ENCODE assay signal across 8 mouse cellular contexts in genomic region chr17:83772711-83773110, GRCm38 (mm10).
DNase-seq lines count a peak whose midpoint lies in the region; ATAC-seq and TF ChIP-seq lines count a peak whose summit lies in the region.

No protein-coding gene starts in this region.

- 20% methylated on average over 8 of the region's 8 CpGs for WGBS in bone marrow, adult 2 months
- 37% methylated on average over 8 of the region's 8 CpGs for WGBS in hindbrain, embryonic 15.5 days
- WGBS in heart, embryonic 12.5 days, result 74% methylated on average over 8 of the region's 8 CpGs

- peak; percentile 71 for DNase-seq in CD4-positive helper T cell, adult 2 months (ENCODE audit: low read depth, low spot score)
- no peak for DNase-seq in left cerebral cortex, adult 11 months (ENCODE audit: low spot score)
- no peak for DNase-seq in heart, postnatal 10 days
- no peak for DNase-seq in layer of hippocampus, adult 9-11 months

- H3K9me3 ChIP-seq in hindbrain, embryonic 15.5 days, result no peaks in the 10 kb centered on the region
- H3K9me3 ChIP-seq in heart, embryonic 12.5 days (replicated peaks), result no peaks in the 10 kb centered on the region

- H3K4me1 ChIP-seq in bone marrow, adult 2 months (ENCODE audit: control insufficient read depth, insufficient read depth, low read length), result peaks cover 6% of the 10 kb centered on the region
- peaks cover 10% of the 10 kb centered on the region for H3K4me1 ChIP-seq in hindbrain, embryonic 15.5 days (replicated peaks)
- no peaks in the 10 kb centered on the region for H3K4me1 ChIP-seq in heart, embryonic 12.5 days (replicated peaks)

- TF ChIP-seq POLR2A in bone marrow, adult 2 months (IDR thresholded peaks at IDR 0.05; ENCODE audit: borderline replicate concordance, control insufficient read depth, low read depth, low read length), result no peak

- intact Hi-C loops in heart, postnatal 10 days (cut with DNase I), result no loop called here

- H3K27ac ChIP-seq in bone marrow, adult 2 months (ENCODE audit: control insufficient read depth, insufficient read depth, low read depth, low read length, poor library complexity), result no peak overlapping the region
- H3K27ac ChIP-seq in hindbrain, embryonic 15.5 days (replicated peaks), result no peak overlapping the region
- no peak overlapping the region for H3K27ac ChIP-seq in heart, embryonic 12.5 days (ENCODE audit: poor library complexity, severe bottlenecking)

- ATAC-seq in hindbrain, embryonic 15.5 days (ENCODE audit: low FRiP score, low read depth), result peak; percentile 70
- ATAC-seq in monocyte, adult 5-6 weeks (replicated peaks; ENCODE audit: insufficient number of reproducible peaks, low FRiP score, low TSS enrichment, poor library complexity, severe bottlenecking), result peak; percentile 71; the same call in 1 of the 2 replicates
- ATAC-seq in heart, embryonic 12.5 days (ENCODE audit: insufficient number of reproducible peaks, low FRiP score), result no peak

- TF ChIP-seq CTCF in bone marrow, adult 2 months (IDR thresholded peaks at IDR 0.05; ENCODE audit: control insufficient read depth, insufficient read depth, low read length), result peak; percentile 19; the same call in 1 of the 2 replicates

- no peak overlapping the region for H3K4me3 ChIP-seq in bone marrow, adult 2 months (replicated peaks; ENCODE audit: control insufficient read depth, low read depth, low read length)
- H3K4me3 ChIP-seq in hindbrain, embryonic 15.5 days, result no peak overlapping the region
- no peak overlapping the region for H3K4me3 ChIP-seq in heart, embryonic 12.5 days

- no peaks in the 10 kb centered on the region for H3K27me3 ChIP-seq in hindbrain, embryonic 15.5 days
- H3K27me3 ChIP-seq in heart, embryonic 12.5 days (replicated peaks), result no peaks in the 10 kb centered on the region

- H3K4me2 ChIP-seq in hindbrain, embryonic 15.5 days, result no peak overlapping the region
- H3K4me2 ChIP-seq in heart, embryonic 12.5 days, result no peak overlapping the region

- no peak overlapping the region for H3K9ac ChIP-seq in hindbrain, embryonic 15.5 days
- no peak overlapping the region for H3K9ac ChIP-seq in heart, embryonic 12.5 days

- no peaks in the 10 kb centered on the region for H3K36me3 ChIP-seq in hindbrain, embryonic 15.5 days
- H3K36me3 ChIP-seq in heart, embryonic 12.5 days, result peaks cover 30% of the 10 kb centered on the region
